Mouse (Mus musculus) heart, embryonic 13.5 days (tissue): ENCODE data around the gene Gm49355. TPM values are rescaled to one million over a fixed set of nuclear protein-coding genes. Genes with fewer than 3 reads are reported as not detected.

Source experiments
- polyA plus RNA-seq: library from polyadenylated mRNA; unstranded; fragments of >200 nt; fragmentation: Nextera tagmentation; extraction: Ambion mirVana; gene quantifications from 2 replicates; pipeline ENCODE4 v1.2.1, GENCODE M21; 2015

Gene Gm49355
- polyA plus RNA-seq, 1 experiment from 2014 or later: 0.12 TPM

Other genes with a start within 250 kb of the Gm49355 start
- gene 3830406C13Rik, start 197 bp downstream of the Gm49355 start, polyA plus RNA-seq: 23.8 and 28.1 TPM in 2 replicates
- 0.07 TPM in 1 of 2 replicates, not detected in the other for gene Fezf2, start 64.2 kb downstream of the Gm49355 start, polyA plus RNA-seq